Mouse (Mus musculus) small intestine, adult 2 months (tissue): Measurements from ENCODE around the gene Gata5. TPM values are rescaled to one million over a fixed set of nuclear protein-coding genes. Genes with fewer than 3 reads are reported as not detected.
A peak's percentile ranks its signal among the peaks of the same experiment; 100 is the strongest.

Source experiments
- H3K27ac ChIP-seq: fragments of 200-500 bp; 2 replicates; pipeline ENCODE4 v1.5.1; 2012; ENCODE audit warnings: low read depth, low read length, control low read depth, inconsistent platforms; ENCODE audit not compliant: insufficient read depth
- H3K27me3 ChIP-seq: fragments of 200-500 bp; 2 replicates; pipeline ENCODE4 v1.6.1; 2012; ENCODE audit warnings: mild to moderate bottlenecking, moderate library complexity, low read length, inconsistent platforms; ENCODE audit not compliant: control insufficient read depth, insufficient read depth
- H3K36me3 ChIP-seq: fragments of 200-500 bp; 2 replicates; pipeline ENCODE4 v1.6.1; 2012; ENCODE audit warnings: mild to moderate bottlenecking, low read length, control low read depth, inconsistent platforms; ENCODE audit not compliant: control insufficient read depth, insufficient read depth
- H3K4me1 ChIP-seq: fragments of 200-500 bp; 2 replicates; pipeline ENCODE4 v1.6.1; 2012; ENCODE audit warnings: low read length, inconsistent platforms, mixed read lengths; ENCODE audit not compliant: control insufficient read depth, insufficient read depth, insufficient read length
- H3K4me3 ChIP-seq: fragments of 200-500 bp; 2 replicates; pipeline ENCODE4 v1.5.1; 2012; ENCODE audit warnings: low read depth, mild to moderate bottlenecking, control low read depth, inconsistent platforms, low read length, moderate library complexity
- CTCF ChIP-seq: fragments of 200-500 bp; IDR thresholded peaks from 2 replicates; pipeline ENCODE4 v1.5.1; 2012; ENCODE audit warnings: low read depth, mild to moderate bottlenecking, control low read depth, inconsistent platforms, low read length, moderate library complexity, mixed read lengths; ENCODE audit not compliant: insufficient replicate concordance, insufficient read length; ENCODE audit errors: extremely low read depth
- POLR2A ChIP-seq: fragments of 200-500 bp; IDR thresholded peaks from 2 replicates; pipeline ENCODE4 v1.6.1; 2012; ENCODE audit warnings: low read depth, mild to moderate bottlenecking, control low read depth, inconsistent platforms, low read length, moderate library complexity
- WGBS: fragments of 180-500 bp; shearing (Covaris S2); methylation state at CpG from one replicate; pipeline ENCODE4 v1.1.7; 2018; 5-methylcytosine and 5-hydroxymethylcytosine counted together
- polyA plus RNA-seq: library from polyadenylated mRNA; depleted of rRNA; stranded (reverse); fragments of >200 nt; gene quantifications from 2 replicates; pipeline ENCODE4 v1.2.3, GENCODE M21; 2012

The Gata5 gene
- polyA plus RNA-seq, 1 experiment = 121 TPM

- Histone ChIP-seq H3K27ac (peak overlapping the region; percentile 55; the same call in 1 of the 2 replicates), H3K4me1 (peaks cover 9% of the 10 kb centered on the region), H3K27me3 (no peaks in the 10 kb centered on the region), H3K36me3 (no peaks in the 10 kb centered on the region), H3K4me3 (no peak overlapping the region)
- 14% methylated on average over 5 of the region's 5 CpGs for WGBS
- TF ChIP-seq POLR2A (no peak), CTCF (no peak)
These were observed 33.7 kb downstream of the Gata5 start for GRCm38 (mm10) chr2:180300771-180301170.

GRCm38 (mm10) chr2:180300252-180300651 lies 34.2 kb downstream of the Gata5 start:
- WGBS = 14% methylated on average over 2 of the region's 2 CpGs
- Histone ChIP-seq H3K27ac (peak overlapping the region; percentile 55; the same call in 1 of the 2 replicates), H3K27me3 (no peaks in the 10 kb centered on the region), H3K36me3 (no peaks in the 10 kb centered on the region), H3K4me1 (peaks cover 9% of the 10 kb centered on the region), H3K4me3 (no peak overlapping the region)
- no peak for TF ChIP-seq CTCF
- TF ChIP-seq POLR2A = no peak

- 57% methylated on average over 8 of the region's 8 CpGs for WGBS
- no peaks in the 10 kb centered on the region for H3K36me3 ChIP-seq
- no peak for TF ChIP-seq POLR2A
- no peak for TF ChIP-seq CTCF
- peaks cover 32% of the 10 kb centered on the region for H3K4me1 ChIP-seq
- H3K27ac ChIP-seq = no peak overlapping the region
- no peaks in the 10 kb centered on the region for H3K27me3 ChIP-seq
- H3K4me3 ChIP-seq = no peak overlapping the region
These were observed 41.6 kb downstream of the Gata5 start for GRCm38 (mm10) chr2:180292906-180293305.

GRCm38 (mm10) chr2:180292026-180292425 lies 42.5 kb downstream of the Gata5 start:
- WGBS = 23% methylated on average over 4 of the region's 4 CpGs
- peaks cover 32% of the 10 kb centered on the region for H3K4me1 ChIP-seq
- no peaks in the 10 kb centered on the region for H3K36me3 ChIP-seq
- H3K27me3 ChIP-seq = no peaks in the 10 kb centered on the region
- TF ChIP-seq POLR2A (0 out of 2 replicates have a peak, but pooled peaks have one; percentile 18), CTCF (no peak)
- H3K27ac ChIP-seq = peak overlapping the region; percentile 57
- no peak overlapping the region for H3K4me3 ChIP-seq

GRCm38 (mm10) chr2:180291566-180291965 lies 42.9 kb downstream of the Gata5 start:
- Histone ChIP-seq H3K36me3 (no peaks in the 10 kb centered on the region), H3K27ac (peak overlapping the region; percentile 57), H3K4me1 (peaks cover 32% of the 10 kb centered on the region), H3K27me3 (no peaks in the 10 kb centered on the region), H3K4me3 (no peak overlapping the region)
- TF ChIP-seq POLR2A (no peak), CTCF (no peak)
- 22% methylated on average over 5 of the region's 5 CpGs for WGBS

- Histone ChIP-seq H3K36me3 (no peaks in the 10 kb centered on the region), H3K27me3 (no peaks in the 10 kb centered on the region), H3K4me3 (no peak overlapping the region), H3K27ac (no peak overlapping the region), H3K4me1 (peaks cover 32% of the 10 kb centered on the region)
- 36% methylated on average over 6 of the region's 6 CpGs for WGBS
- TF ChIP-seq CTCF (no peak), POLR2A (no peak)
These were observed 44.0 kb downstream of the Gata5 start for GRCm38 (mm10) chr2:180290503-180290902.

- Histone ChIP-seq H3K4me1 (peaks cover 32% of the 10 kb centered on the region), H3K4me3 (peak within 1 kb of the TSS; percentile 31), H3K27ac (peak within 1 kb of the TSS; percentile 45; the same call in 1 of the 2 replicates), H3K27me3 (no peaks in the 10 kb centered on the region), H3K36me3 (no peaks in the 10 kb centered on the region)
- 16% methylated on average over 16 of the region's 16 CpGs for WGBS
- TF ChIP-seq POLR2A (no peak), CTCF (no peak)
These were observed 44.9 kb downstream of the Gata5 start, which contains the start of gene Rbbp8nl for GRCm38 (mm10) chr2:180289440-180290108. Gene Rbbp8nl, minus strand, starts transcription at chr2:180289879.
